Comparison of ENCODE assay signal across 10 mouse cellular contexts in the genomic region with DNA sequence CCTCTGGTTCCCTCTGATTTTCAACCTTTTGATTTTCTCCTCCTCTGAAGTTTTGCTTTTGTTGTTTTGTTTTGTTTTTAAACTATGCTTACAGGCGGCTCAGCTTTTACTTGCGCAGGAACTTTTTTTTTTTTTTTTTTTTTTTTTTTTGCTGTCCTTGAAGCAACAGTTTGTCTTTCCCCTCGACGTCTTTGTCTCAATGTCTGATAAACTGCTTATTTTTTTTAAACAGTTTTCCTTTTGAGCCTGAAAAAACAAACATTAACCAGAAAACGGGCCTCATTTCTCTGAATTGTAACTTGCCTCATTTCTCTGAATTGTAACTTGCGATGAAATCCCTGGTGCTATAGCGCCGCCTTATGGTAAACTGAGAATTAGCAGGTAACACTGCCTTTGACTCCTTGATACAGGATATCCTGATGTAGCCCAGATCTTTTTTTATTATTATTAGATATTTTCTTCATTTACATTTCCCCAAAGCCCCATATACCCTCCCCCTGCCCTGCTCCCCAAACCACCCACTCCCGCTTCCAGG. TPM values are rescaled to one million over a fixed set of nuclear protein-coding genes. Genes with fewer than 3 reads are reported as not detected.
DNase-seq lines count a peak whose midpoint lies in the region; ATAC-seq and TF ChIP-seq lines count a peak whose summit lies in the region.
"Had no signal": no experiment of that assay in that cellular context is flagged by ENCODE, and none has a peak within 500 bp of the region (broad histone marks: within the 10 kb centered on the region; RNA-seq: fewer than 3 reads in every experiment).

No protein-coding gene starts in this region.

- no peaks in the 10 kb centered on the region for H3K79me2 ChIP-seq in heart, adult 2 months (replicated peaks; ENCODE audit: control insufficient read depth, insufficient read depth, low read length)

- no peaks in the 10 kb centered on the region for H3K4me1 ChIP-seq in heart, adult 2 months (ENCODE audit: control insufficient read depth, insufficient read depth, low read length)
- no peaks in the 10 kb centered on the region for H3K4me1 ChIP-seq in heart, embryonic 12.5 days (replicated peaks)
- H3K4me1 ChIP-seq in intestine, embryonic 16.5 days (ENCODE audit: control insufficient read depth, insufficient read depth, low read length) = no peaks in the 10 kb centered on the region
- H3K4me1 ChIP-seq: embryonic facial prominence, embryonic 12.5 days; limb, embryonic 13.5 days had no signal

- H3K27me3 ChIP-seq in heart, adult 2 months (ENCODE audit: control insufficient read depth, insufficient read depth, low read length) = no peaks in the 10 kb centered on the region
- H3K27me3 ChIP-seq in heart, embryonic 12.5 days (replicated peaks) = no peaks in the 10 kb centered on the region
- H3K27me3 ChIP-seq in intestine, embryonic 16.5 days (replicated peaks; ENCODE audit: control insufficient read depth, insufficient read depth, low read length) = no peaks in the 10 kb centered on the region
- H3K27me3 ChIP-seq: embryonic facial prominence, embryonic 12.5 days; limb, embryonic 13.5 days had no signal

- no peak for TF ChIP-seq EP300 in heart, adult 2 months (IDR thresholded peaks at IDR 0.05; ENCODE audit: insufficient read depth, low read depth, low read length)

- H3K9me3 ChIP-seq in heart, embryonic 12.5 days (replicated peaks) = no peaks in the 10 kb centered on the region
- no peaks in the 10 kb centered on the region for H3K9me3 ChIP-seq in intestine, embryonic 16.5 days (ENCODE audit: control insufficient read depth, low read length)
- H3K9me3 ChIP-seq: embryonic facial prominence, embryonic 12.5 days; limb, embryonic 13.5 days had no signal

- no peak overlapping the region for H3K9ac ChIP-seq in heart, adult 2 months (ENCODE audit: low read depth, low read length)
- H3K9ac ChIP-seq in heart, embryonic 12.5 days = no peak overlapping the region
- no peak overlapping the region for H3K9ac ChIP-seq in intestine, embryonic 16.5 days (ENCODE audit: low read depth, low read length)
- H3K9ac ChIP-seq: embryonic facial prominence, embryonic 12.5 days; limb, embryonic 13.5 days had no signal

- H3K4me2 ChIP-seq in heart, embryonic 12.5 days = no peak overlapping the region
- no peak overlapping the region for H3K4me2 ChIP-seq in intestine, embryonic 16.5 days (ENCODE audit: low read depth, low read length)
- H3K4me2 ChIP-seq: embryonic facial prominence, embryonic 12.5 days; limb, embryonic 13.5 days had no signal

- no peak for DNase-seq in heart, adult 2 months
- DNase-seq in A20 (ENCODE audit: low read depth, low spot score) (peak; percentile 54), R1 (ENCODE audit: low read depth, low spot score) (peak; percentile 57)
- peak; percentile 72 for DNase-seq in embryo, embryonic 10.5 days (ENCODE audit: low spot score)
- peak; percentile 36 to 79 for DNase-seq in layer of hippocampus, adult 2 months (ENCODE audit: low spot score in 2 of 2)

- no peak for ATAC-seq in heart, embryonic 12.5 days (ENCODE audit: insufficient number of reproducible peaks, low FRiP score)
- ATAC-seq in megakaryocyte progenitor cell, adult 5-6 weeks (replicated peaks; ENCODE audit: poor library complexity) = peak; percentile 91
- ATAC-seq in intestine, embryonic 16.5 days = no peak

- peak; percentile 75 for TF ChIP-seq CTCF in heart, adult 2 months (IDR thresholded peaks at IDR 0.05)
- TF ChIP-seq CTCF in layer of hippocampus, adult 2 months (conservative IDR thresholded peaks at IDR 0.05) = peak; percentile 87

- H3K27ac ChIP-seq in heart, adult 2 months = no peak overlapping the region
- no peak overlapping the region for H3K27ac ChIP-seq in heart, embryonic 12.5 days (ENCODE audit: poor library complexity, severe bottlenecking)
- H3K27ac ChIP-seq in layer of hippocampus, adult 2 months = no peak overlapping the region
- no peak overlapping the region for H3K27ac ChIP-seq in intestine, embryonic 16.5 days (ENCODE audit: low read length)
- H3K27ac ChIP-seq: embryonic facial prominence, embryonic 12.5 days; limb, embryonic 13.5 days had no signal

- WGBS in heart, adult 2 months = 35% methylated on average over 9 of the region's 9 CpGs
- 42% methylated on average over 9 of the region's 9 CpGs for WGBS in heart, embryonic 12.5 days
- 43% methylated on average over 9 of the region's 9 CpGs for WGBS in intestine, embryonic 16.5 days

- H3K4me3 ChIP-seq in heart, adult 2 months = no peak overlapping the region
- H3K4me3 ChIP-seq in heart, embryonic 12.5 days = no peak overlapping the region
- H3K4me3 ChIP-seq in layer of hippocampus, adult 2 months = no peak overlapping the region
- H3K4me3 ChIP-seq in intestine, embryonic 16.5 days (ENCODE audit: low read length) = no peak overlapping the region
- H3K4me3 ChIP-seq: embryonic facial prominence, embryonic 12.5 days; limb, embryonic 13.5 days had no signal

- no peak for TF ChIP-seq POLR2A in heart, adult 2 months (IDR thresholded peaks at IDR 0.05; ENCODE audit: insufficient read depth, low read depth, low read length)

- H3K36me3 ChIP-seq in heart, adult 2 months (ENCODE audit: control insufficient read depth, insufficient read depth, low read length) = no peaks in the 10 kb centered on the region
- H3K36me3 ChIP-seq in heart, embryonic 12.5 days = no peaks in the 10 kb centered on the region
- no peaks in the 10 kb centered on the region for H3K36me3 ChIP-seq in intestine, embryonic 16.5 days (ENCODE audit: control insufficient read depth, insufficient read depth, low read length)
- H3K36me3 ChIP-seq: embryonic facial prominence, embryonic 12.5 days; limb, embryonic 13.5 days had no signal

- intact Hi-C loops in heart, adult 2 months (cut with DNase I) = loop anchor here (5.0 kb wide), 1 partner anchor 785 kb away; no protein-coding TSS in a partner anchor

RNA-seq across cellular contexts. Expression of gene Nr1d2, which starts 52.0 kb away (rescaled TPM):
- 100 to 1,000 TPM in 1 of 2 experiments, 10 to 100 TPM in 1; 32.3 to 104 TPM for total RNA-seq in heart, adult 2 months (2021)
- polyA plus RNA-seq in heart, adult 2 months (2012; rRNA removed) = 17.3 and 27.4 TPM in 2 replicates
- polyA plus RNA-seq in heart, embryonic 12.5 days (2016; fragmentation: Nextera tagmentation; extraction: Ambion mirVana) = 14.3 and 14.7 TPM in 2 replicates
- 10 to 100 TPM; 61.4 to 66.8 TPM for total RNA-seq in layer of hippocampus, adult 2 months (2021)
- total RNA-seq in megakaryocyte progenitor cell, adult 5-6 weeks (2015) = 8.4 and 9.3 TPM in 2 replicates
- total RNA-seq in megakaryocyte progenitor cell, adult 5-6 weeks (2017) = 6.5 and 10.3 TPM in 2 replicates
- polyA plus RNA-seq in intestine, embryonic 16.5 days (2015; fragmentation: Nextera tagmentation; extraction: Ambion mirVana) = 3.6 and 3.8 TPM in 2 replicates

Comparison
In these comparisons a context has a peak if more than half of its experiments do, and no peak if none do; other contexts are left out.
1. DNase-seq: peak in A20 (single experiment), R1 (single experiment), embryo, embryonic 10.5 days (single experiment) and layer of hippocampus, adult 2 months (2 of 2); none in heart, adult 2 months (0 of 2).